Mouse (Mus musculus): Measurements from ENCODE around the gene Akirin2.

GRCm38 (mm10) chr4:34566226-34566625, 15.5 kb downstream of the Akirin2 start:
- TF ChIP-seq CTCF (conservative IDR thresholded peaks at IDR 0.05; ENCODE audit: low read length) (no peak), NANOG (IDR thresholded peaks at IDR 0.05; ENCODE audit: borderline replicate concordance, low read length) (no peak)
